Mouse (Mus musculus) layer of hippocampus, adult 8-10 months (tissue): ENCODE results near the gene Gm5767. TPM values are rescaled to one million over a fixed set of nuclear protein-coding genes. Genes with fewer than 3 reads are reported as not detected.
"Not testable (repeated sequence)": the region's sequence is repeated elsewhere in the genome, so short reads cannot be mapped to it uniquely, and the experiment has no call there.

Source experiments
- DNase-seq, 2 experiments: peaks; one replicate each; pipeline ENCODE4 v3.0.0; 2022; ENCODE audit warnings: low spot score in 2 of 2
- total RNA-seq, 4 experiments: library from RNA; stranded (reverse); gene quantifications; 2 replicates each; pipeline ENCODE4 v1.2.4; 2022

Gm5767 gene
- total RNA-seq, 4 experiments from 2014 or later: not detected

DNA sequence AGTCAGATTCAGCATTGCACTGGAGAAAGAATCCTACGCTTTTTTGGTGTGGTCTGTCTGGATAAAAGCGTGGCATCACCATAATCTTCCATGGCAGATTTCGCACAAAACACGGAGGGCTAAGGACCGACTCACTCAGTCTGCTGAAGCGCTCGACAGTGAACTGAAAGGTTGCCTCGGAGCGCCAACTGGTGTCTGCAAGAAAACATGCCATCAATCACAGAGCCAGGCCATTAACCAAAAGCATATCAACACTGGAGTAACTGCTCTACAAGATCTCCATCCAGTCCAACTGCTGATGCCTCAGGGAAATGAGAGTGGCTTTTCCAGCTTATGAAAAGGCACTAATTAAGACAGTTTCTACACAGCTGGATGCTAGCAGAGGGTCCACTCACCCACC, 31.4 kb downstream of the Gm5767 start:
- no peak for DNase-seq

DNA sequence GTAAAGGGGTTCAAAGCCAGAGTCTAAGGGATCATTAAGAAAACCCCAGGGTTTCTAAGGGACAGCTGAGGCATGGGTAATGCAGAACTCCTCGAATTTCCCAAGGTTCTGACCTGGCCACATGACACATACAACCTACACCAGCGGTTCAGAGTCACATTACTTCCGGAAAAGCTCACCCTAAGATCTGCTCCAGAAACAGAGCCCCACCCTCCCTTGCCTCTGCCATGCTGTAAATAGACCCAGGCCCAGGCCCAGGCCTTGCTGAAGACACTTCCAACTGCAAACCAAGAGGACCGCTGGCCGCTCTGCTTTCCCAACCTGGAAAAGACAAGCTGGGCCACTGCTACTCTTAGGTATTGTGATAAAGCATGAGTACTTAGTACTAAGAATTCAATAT, 34.3 kb downstream of the Gm5767 start:
- no peak for DNase-seq

DNA sequence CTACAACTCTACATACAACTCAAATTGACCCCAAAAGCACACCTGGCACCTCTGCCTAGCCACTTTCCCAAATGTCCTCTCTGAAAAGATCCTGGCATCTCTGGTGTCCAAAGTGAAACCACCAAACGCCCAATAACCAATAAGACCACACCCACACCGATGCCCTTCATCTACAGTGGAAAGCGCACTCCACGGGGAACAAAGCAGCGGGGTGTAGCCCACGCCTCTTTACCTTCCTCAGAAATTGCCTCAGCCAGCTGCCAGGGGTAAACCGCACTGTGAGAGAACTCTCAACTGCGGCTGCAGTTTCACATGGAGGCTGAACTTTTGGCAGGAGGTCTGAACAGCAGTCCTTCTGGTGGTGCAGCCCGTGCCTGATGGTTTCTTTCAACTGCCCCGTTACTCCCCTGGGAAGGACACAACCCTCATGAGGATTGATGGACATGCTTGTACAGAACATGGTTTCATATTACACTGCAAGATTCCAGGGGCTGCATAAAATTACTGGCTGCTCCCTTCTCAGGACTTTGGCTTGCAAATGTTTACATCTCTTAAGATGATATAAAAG, 35.0 kb downstream of the Gm5767 start:
- DNase-seq: no peak

- DNase-seq: no peak
Measured at GRCm38 (mm10) chr16:8716300-8716699, 35.7 kb downstream of the Gm5767 start.

DNA sequence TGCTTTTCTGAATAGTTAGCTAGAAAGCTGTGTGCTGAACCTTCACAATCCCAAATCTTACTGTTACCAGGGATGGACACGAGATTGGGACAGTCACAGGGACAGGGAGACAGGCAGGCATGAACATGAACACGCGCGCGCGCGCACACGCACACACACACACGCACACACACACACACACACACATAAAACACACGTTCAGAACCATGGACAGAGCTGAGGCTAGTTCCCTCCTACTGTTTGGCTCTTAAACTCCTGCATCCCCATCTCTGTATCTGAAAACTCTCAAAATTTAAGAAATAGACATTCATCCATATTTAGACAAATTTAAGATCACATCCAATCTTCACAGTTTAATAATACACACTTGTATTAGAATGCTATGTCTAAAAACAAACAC, 37.2 kb downstream of the Gm5767 start:
- DNase-seq: no peak

DNA sequence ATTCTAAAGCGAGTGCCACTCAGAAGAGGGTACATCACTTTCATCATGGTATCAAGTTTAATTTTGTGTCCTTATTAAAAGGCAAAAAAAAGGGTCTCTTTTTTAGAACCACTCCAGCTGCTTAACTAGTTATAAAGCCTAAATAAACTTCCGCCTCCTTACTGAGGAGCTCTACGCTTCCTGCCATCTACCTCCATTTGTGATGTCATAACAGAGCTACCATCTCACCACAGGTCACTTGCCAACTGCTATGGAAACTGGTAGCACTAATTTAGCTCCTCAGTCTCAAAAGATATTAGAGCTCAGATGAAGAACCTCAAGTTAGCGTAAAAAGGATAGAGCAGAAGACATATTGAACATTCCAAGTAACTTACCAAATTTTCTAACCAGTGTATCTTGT, 39.9 kb downstream of the Gm5767 start:
- no peak for DNase-seq

DNA sequence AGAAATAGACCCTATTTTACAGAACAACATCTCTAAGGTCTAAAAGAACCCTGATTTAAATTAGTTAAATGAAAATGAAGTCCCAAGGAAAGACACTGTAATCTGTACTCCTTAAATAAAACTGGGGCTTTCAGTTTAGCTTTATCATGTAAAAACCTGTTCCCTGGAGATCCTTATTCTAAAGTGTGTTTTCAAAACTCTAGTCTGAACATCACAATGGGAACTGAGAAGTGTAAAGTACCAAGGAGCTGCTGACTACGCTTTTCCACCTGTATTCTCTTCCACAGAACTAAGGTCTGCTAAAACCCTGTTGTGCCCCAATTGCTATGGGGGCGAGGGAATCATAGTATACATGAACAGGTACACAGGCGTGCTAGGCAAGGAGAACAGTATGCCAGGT, 43.5 kb downstream of the Gm5767 start:
- DNase-seq: no peak

GRCm38 (mm10) chr16:8725807-8726206, 45.2 kb downstream of the Gm5767 start:
- DNase-seq: no peak

GRCm38 (mm10) chr16:8728111-8728748, 47.7 kb downstream of the Gm5767 start:
- no peak for DNase-seq

DNA sequence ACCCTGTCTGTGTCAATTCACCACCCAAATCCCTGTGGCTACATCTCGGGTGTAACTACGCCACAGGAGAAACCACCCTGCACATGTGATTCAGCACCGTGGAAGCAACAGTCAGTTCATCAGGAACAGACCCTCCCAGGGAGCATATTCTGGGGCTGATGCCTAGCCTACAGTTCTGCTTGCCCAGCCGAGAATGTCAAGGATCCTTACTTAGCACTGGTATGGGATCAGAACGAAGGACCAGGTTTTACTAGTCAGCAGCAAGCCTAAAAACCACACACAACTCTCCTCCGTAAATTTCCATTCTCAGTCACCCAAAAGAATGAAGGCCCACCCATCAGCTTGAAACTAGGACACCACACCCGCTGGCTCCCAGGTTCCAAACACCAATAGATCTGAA, 51.1 kb downstream of the Gm5767 start:
- DNase-seq: no peak

DNA sequence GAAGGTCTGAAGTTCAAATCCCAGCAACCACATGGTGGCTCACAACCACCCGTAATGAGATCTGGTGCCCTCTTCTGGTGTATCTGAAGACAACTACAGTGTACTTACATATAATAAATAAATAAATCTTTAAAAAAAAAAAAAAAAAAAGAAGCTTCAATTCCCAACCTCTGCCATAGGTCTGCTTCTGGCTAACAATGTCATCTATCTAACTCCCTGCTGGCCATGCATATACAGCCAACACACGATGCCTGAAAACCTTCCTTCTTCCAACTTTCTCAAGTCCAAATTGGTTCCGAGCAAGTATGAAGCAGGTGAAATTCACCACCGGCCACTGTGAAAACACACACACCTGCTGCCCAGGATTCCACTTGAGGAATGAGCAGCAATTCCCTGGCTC, 51.9 kb downstream of the Gm5767 start:
- not testable (repeated sequence) for DNase-seq

Other genes with a start within 250 kb of the Gm5767 start
- 10 to 100 TPM; 26.1 to 30.1 (median 26.4) TPM for gene Mettl22, start 210.0 kb upstream of the Gm5767 start, total RNA-seq
- gene Abat, start 167.3 kb upstream of the Gm5767 start, total RNA-seq: 100 to 1,000 TPM; 127 to 163 (median 143) TPM
- 10 to 100 TPM; 31.2 to 42.1 (median 40.8) TPM for gene Pmm2, start 43.1 kb upstream of the Gm5767 start, total RNA-seq
- 10 to 100 TPM; 12.9 to 13.7 (median 13.4) TPM for gene Tmem186, start 43.1 kb upstream of the Gm5767 start, total RNA-seq
- 10 to 100 TPM; 22.4 to 29.6 (median 24.0) TPM for gene Carhsp1, start 8.6 kb upstream of the Gm5767 start, total RNA-seq
- gene Usp7, start 111.5 kb downstream of the Gm5767 start, total RNA-seq: 100 to 1,000 TPM; 150 to 185 (median 163) TPM
- 100 to 1,000 TPM; 103 to 112 (median 106) TPM for gene 1810013L24Rik, start 149.3 kb downstream of the Gm5767 start, total RNA-seq